Mouse (Mus musculus) mouse trophoblast stem cell (cell line): ENCODE results near the gene Apbb2.

Experiments used
- in situ Hi-C, 2 experiments: fragments of 300-500 bp; cut with MseI, MboI; formaldehyde crosslinking; loops; 2 replicates in 1 of 2; 3 replicates in 1 of 2; pipeline ENCODE4 v1.15.1; 2025

The Apbb2 gene

GRCm38 (mm10) chr5:66618597-66618996, at the start of gene Apbb2:
Gene Apbb2 (minus strand): TSS chr5:66618784.
- in situ Hi-C loops = loop anchor here in 1 of 2 experiments (10.0 kb wide), 1 partner anchor 194 kb away; no protein-coding TSS in a partner anchor

GRCm38 (mm10) chr5:66654220-66654619, 35.6 kb upstream of the Apbb2 start:
- in situ Hi-C loops = loop anchor here in 1 of 2 experiments (25.0 kb wide), 1 partner anchor 367 kb away; no protein-coding TSS in a partner anchor

GRCm38 (mm10) chr5:66647504-66647903, 28.9 kb upstream of the Apbb2 start:
- in situ Hi-C loops = no loop called here

GRCm38 (mm10) chr5:66643260-66643659, 24.7 kb upstream of the Apbb2 start:
- in situ Hi-C loops = no loop called here

- in situ Hi-C loops = no loop called here
Observed at GRCm38 (mm10) chr5:66642156-66642555, 23.6 kb upstream of the Apbb2 start.

- in situ Hi-C loops = no loop called here
Observed at GRCm38 (mm10) chr5:66635459-66636079, 17.0 kb upstream of the Apbb2 start.

GRCm38 (mm10) chr5:66627805-66628204, 9.2 kb upstream of the Apbb2 start:
- in situ Hi-C loops = no loop called here

GRCm38 (mm10) chr5:66620191-66620625, 1.6 kb upstream of the Apbb2 start:
- in situ Hi-C loops = no loop called here

- in situ Hi-C loops = loop anchor here in 1 of 2 experiments (10.0 kb wide), 1 partner anchor 195 kb away; no protein-coding TSS in a partner anchor
Observed at GRCm38 (mm10) chr5:66619675-66620074, 1.1 kb upstream of the Apbb2 start.

GRCm38 (mm10) chr5:66619195-66619594, 611 bp upstream of the Apbb2 start:
- in situ Hi-C loops = loop anchor here in 1 of 2 experiments (10.0 kb wide), 1 partner anchor 194 kb away; no protein-coding TSS in a partner anchor

- in situ Hi-C loops = loop anchor here in 1 of 2 experiments (10.0 kb wide), 1 partner anchor 193 kb away; no protein-coding TSS in a partner anchor
Observed at GRCm38 (mm10) chr5:66617921-66618460, 593 bp downstream of the Apbb2 start.

GRCm38 (mm10) chr5:66614940-66615339, 3.6 kb downstream of the Apbb2 start:
- in situ Hi-C loops = loop anchor here in 1 of 2 experiments (10.0 kb wide), 1 partner anchor 190 kb away; no protein-coding TSS in a partner anchor

GRCm38 (mm10) chr5:66613725-66614124, 4.9 kb downstream of the Apbb2 start:
- in situ Hi-C loops = loop anchor here in 1 of 2 experiments (10.0 kb wide), 1 partner anchor 189 kb away; no protein-coding TSS in a partner anchor

GRCm38 (mm10) chr5:66612964-66613363, 5.6 kb downstream of the Apbb2 start:
- in situ Hi-C loops = loop anchor here in 1 of 2 experiments (10.0 kb wide), 1 partner anchor 188 kb away; no protein-coding TSS in a partner anchor

GRCm38 (mm10) chr5:66611851-66612250, 6.7 kb downstream of the Apbb2 start:
- in situ Hi-C loops = loop anchor here in 1 of 2 experiments (10.0 kb wide), 1 partner anchor 187 kb away; no protein-coding TSS in a partner anchor

- in situ Hi-C loops = loop anchor here in 1 of 2 experiments (10.0 kb wide), 1 partner anchor 187 kb away; no protein-coding TSS in a partner anchor
Observed at GRCm38 (mm10) chr5:66611361-66611760, 7.2 kb downstream of the Apbb2 start.

- in situ Hi-C loops = loop anchor here in 1 of 2 experiments (10.0 kb wide), 1 partner anchor 185 kb away; no protein-coding TSS in a partner anchor
Observed at GRCm38 (mm10) chr5:66610270-66610669, 8.3 kb downstream of the Apbb2 start.

- in situ Hi-C loops = no loop called here
Observed at GRCm38 (mm10) chr5:66609306-66609705, 9.3 kb downstream of the Apbb2 start.

- in situ Hi-C loops = no loop called here
Observed at GRCm38 (mm10) chr5:66607801-66608200, 10.8 kb downstream of the Apbb2 start.

GRCm38 (mm10) chr5:66607201-66607600, 11.4 kb downstream of the Apbb2 start:
- in situ Hi-C loops = no loop called here

GRCm38 (mm10) chr5:66605636-66606035, 12.9 kb downstream of the Apbb2 start:
- in situ Hi-C loops = no loop called here

GRCm38 (mm10) chr5:66604423-66604822, 14.2 kb downstream of the Apbb2 start:
- in situ Hi-C loops = no loop called here
